Mouse (Mus musculus) neural tube, embryonic 13.5 days (tissue): ENCODE results near the gene Nfic. TPM values are rescaled to one million over a fixed set of nuclear protein-coding genes. Genes with fewer than 3 reads are reported as not detected.
A peak's percentile ranks its signal among the peaks of the same experiment; 100 is the strongest.

ENCODE experiments used
- ATAC-seq: fragments of 200-750 bp; cut with Nextera tagmentation; 2 replicates; pipeline ENCODE4 v1.8.0; 2017; ENCODE audit warnings: low read depth, mild to moderate bottlenecking, moderate TSS enrichment, moderate library complexity
- H3K27ac ChIP-seq: fragments of 300-500 bp; sonication (generic); replicated peaks from 2 replicates; pipeline ENCODE4 v1.5.1; 2015; ENCODE audit warnings: moderate library complexity, mild to moderate bottlenecking, inconsistent platforms
- H3K27me3 ChIP-seq: fragments of 300-500 bp; sonication (generic); 2 replicates; pipeline ENCODE4 v1.6.1; 2015; ENCODE audit warnings: mild to moderate bottlenecking, inconsistent platforms
- H3K36me3 ChIP-seq: fragments of 300-500 bp; sonication (generic); 2 replicates; pipeline ENCODE4 v1.6.1; 2015; ENCODE audit warnings: mild to moderate bottlenecking, inconsistent platforms
- H3K4me1 ChIP-seq: fragments of 300-500 bp; sonication (generic); replicated peaks from 2 replicates; pipeline ENCODE4 v1.6.1; 2015; ENCODE audit warnings: inconsistent platforms
- H3K4me2 ChIP-seq: fragments of 300-500 bp; sonication (generic); 2 replicates; pipeline ENCODE4 v1.6.1; 2015; ENCODE audit warnings: inconsistent platforms, mild to moderate bottlenecking, moderate library complexity
- H3K4me3 ChIP-seq: fragments of 300-500 bp; sonication (generic); 2 replicates; pipeline ENCODE4 v1.5.1; 2015; ENCODE audit warnings: mild to moderate bottlenecking, inconsistent platforms
- H3K9ac ChIP-seq: fragments of 300-500 bp; sonication (generic); 2 replicates; pipeline ENCODE4 v1.6.1; 2015; ENCODE audit warnings: moderate library complexity, mild to moderate bottlenecking, inconsistent platforms
- H3K9me3 ChIP-seq: fragments of 300-500 bp; sonication (generic); 2 replicates; pipeline ENCODE4 v1.6.1; 2016; ENCODE audit warnings: inconsistent platforms
- WGBS: fragments of 180-500 bp; shearing (Covaris S2); methylation state at CpG from one replicate; pipeline ENCODE4 v1.1.7; 2015; 5-methylcytosine and 5-hydroxymethylcytosine counted together
- polyA plus RNA-seq: library from polyadenylated mRNA; unstranded; fragments of >200 nt; fragmentation: Nextera tagmentation; extraction: Ambion mirVana; gene quantifications from 2 replicates; pipeline ENCODE4 v1.2.1, GENCODE M21; 2015

The Nfic gene
- polyA plus RNA-seq, 1 experiment from 2014 or later, result 27.1 TPM

GRCm38 (mm10) chr10:81418216-81419070 lies 37.0 kb downstream of the Nfic start:
- no peaks in the 10 kb centered on the region for H3K9me3 ChIP-seq
- H3K4me3 ChIP-seq, result no peak overlapping the region
- H3K27ac ChIP-seq, result peak overlapping the region; percentile 56
- peaks cover 61% of the 10 kb centered on the region for H3K4me1 ChIP-seq
- H3K27me3 ChIP-seq, result no peaks in the 10 kb centered on the region
- peak overlapping the region; percentile 10 for H3K9ac ChIP-seq
- no peak overlapping the region for H3K4me2 ChIP-seq
- no peak for ATAC-seq
- WGBS, result 41% methylated on average over 11 of the region's 11 CpGs
- peaks cover 19% of the 10 kb centered on the region; the same call in 1 of the 2 replicates for H3K36me3 ChIP-seq

- Histone ChIP-seq H3K4me2 (peak overlapping the region; percentile 49), H3K9me3 (no peaks in the 10 kb centered on the region), H3K36me3 (peaks cover 23% of the 10 kb centered on the region; the same call in 1 of the 2 replicates), H3K27ac (peak overlapping the region; percentile 88), H3K4me3 (peak overlapping the region; percentile 9; the same call in 1 of the 2 replicates), H3K4me1 (peaks cover 70% of the 10 kb centered on the region), H3K27me3 (no peaks in the 10 kb centered on the region), H3K9ac (peak overlapping the region; percentile 57)
- 45% methylated on average over 12 of the region's 12 CpGs for WGBS
- no peak; the same call in 1 of the 2 replicates for ATAC-seq
Measured at GRCm38 (mm10) chr10:81417227-81418215, 37.9 kb downstream of the Nfic start.

- Histone ChIP-seq H3K4me3 (peak overlapping the region; percentile 9; the same call in 1 of the 2 replicates), H3K4me1 (peaks cover 78% of the 10 kb centered on the region), H3K27ac (peak overlapping the region; percentile 88), H3K9me3 (no peaks in the 10 kb centered on the region), H3K36me3 (peaks cover 26% of the 10 kb centered on the region; the same call in 1 of the 2 replicates), H3K9ac (peak overlapping the region; percentile 57), H3K4me2 (peak overlapping the region; percentile 49), H3K27me3 (no peaks in the 10 kb centered on the region)
- 2% methylated on average over 26 of the region's 26 CpGs for WGBS
- peak; percentile 59 for ATAC-seq
Measured at GRCm38 (mm10) chr10:81416581-81417226, 38.7 kb downstream of the Nfic start.

DNA sequence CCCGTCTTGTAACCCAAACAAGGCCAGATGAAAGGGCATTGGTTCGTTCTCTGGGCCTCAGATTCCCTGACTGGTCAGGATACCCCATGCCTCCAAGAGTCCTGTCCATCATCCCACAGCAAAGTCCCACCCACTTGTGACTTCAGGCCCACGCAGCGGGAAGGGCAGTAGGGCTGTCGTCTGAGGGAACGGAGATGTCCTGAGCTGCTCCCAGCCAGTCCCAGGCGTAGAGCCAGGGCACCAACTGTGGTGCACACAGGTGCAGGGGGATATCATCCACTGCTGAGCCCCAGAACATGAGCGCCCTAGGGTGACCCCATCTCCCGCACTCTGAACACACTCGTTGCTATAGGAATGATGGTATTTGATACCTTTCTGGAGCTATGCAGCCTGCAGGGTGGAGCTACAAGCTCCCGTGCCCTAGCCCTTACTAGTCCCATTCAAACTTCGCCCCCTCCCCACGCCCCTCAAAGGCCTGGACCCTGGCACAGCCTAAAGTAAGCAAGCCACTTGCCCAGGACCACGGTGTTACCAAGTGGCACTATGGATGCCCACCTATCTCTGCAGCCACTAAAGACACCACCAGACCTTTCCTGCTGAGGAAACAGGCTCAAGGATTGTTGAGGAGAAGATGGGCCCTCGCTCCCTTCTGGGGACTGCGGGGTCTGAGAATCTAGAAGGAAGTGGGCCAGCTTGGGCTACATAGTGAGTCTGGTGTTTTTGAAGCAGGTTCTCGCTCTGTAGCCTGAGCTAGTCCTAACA lies 39.7 kb downstream of the Nfic start:
- peaks cover 26% of the 10 kb centered on the region; the same call in 1 of the 2 replicates for H3K36me3 ChIP-seq
- peaks cover 88% of the 10 kb centered on the region for H3K4me1 ChIP-seq
- 0 out of 2 replicates have a peak overlapping the region, but pooled peaks have one; percentile 45 for H3K9ac ChIP-seq
- H3K27me3 ChIP-seq, result no peaks in the 10 kb centered on the region
- H3K4me2 ChIP-seq, result no peak overlapping the region
- no peaks in the 10 kb centered on the region for H3K9me3 ChIP-seq
- WGBS, result 69% methylated on average over 17 of the region's 17 CpGs
- H3K27ac ChIP-seq, result peak overlapping the region; percentile 88
- H3K4me3 ChIP-seq, result no peak overlapping the region
- no peak for ATAC-seq

GRCm38 (mm10) chr10:81415146-81415545 lies 40.3 kb downstream of the Nfic start:
- Histone ChIP-seq H3K36me3 (peaks cover 21% of the 10 kb centered on the region; the same call in 1 of the 2 replicates), H3K4me2 (no peak overlapping the region), H3K27me3 (no peaks in the 10 kb centered on the region), H3K9ac (no peak overlapping the region), H3K4me1 (peaks cover 94% of the 10 kb centered on the region), H3K9me3 (no peaks in the 10 kb centered on the region), H3K27ac (peak overlapping the region; percentile 88), H3K4me3 (no peak overlapping the region)
- ATAC-seq, result no peak
- WGBS, result 70% methylated on average over 5 of the region's 5 CpGs

GRCm38 (mm10) chr10:81414682-81415081 lies 40.8 kb downstream of the Nfic start:
- Histone ChIP-seq H3K27me3 (no peaks in the 10 kb centered on the region), H3K9me3 (no peaks in the 10 kb centered on the region), H3K4me2 (peak overlapping the region; percentile 32; the same call in 1 of the 2 replicates), H3K9ac (no peak overlapping the region), H3K36me3 (0 out of 2 replicates have a peak, but pooled peaks cover 17% of the 10 kb centered on the region), H3K4me1 (peaks cover 98% of the 10 kb centered on the region), H3K4me3 (no peak overlapping the region), H3K27ac (peak overlapping the region; percentile 88)
- no peak for ATAC-seq

GRCm38 (mm10) chr10:81413310-81414261 lies 41.8 kb downstream of the Nfic start:
- Histone ChIP-seq H3K9ac (peak overlapping the region; percentile 35), H3K27ac (peak overlapping the region; percentile 88), H3K36me3 (0 out of 2 replicates have a peak, but pooled peaks cover 13% of the 10 kb centered on the region), H3K4me3 (0 out of 2 replicates have a peak overlapping the region, but pooled peaks have one; percentile 4), H3K4me2 (peak overlapping the region; percentile 32), H3K4me1 (peaks cover 100% of the 10 kb centered on the region), H3K27me3 (no peaks in the 10 kb centered on the region; the same call in 1 of the 2 replicates), H3K9me3 (no peaks in the 10 kb centered on the region)
- no peak for ATAC-seq
- WGBS, result 24% methylated on average over 26 of the region's 26 CpGs

DNA sequence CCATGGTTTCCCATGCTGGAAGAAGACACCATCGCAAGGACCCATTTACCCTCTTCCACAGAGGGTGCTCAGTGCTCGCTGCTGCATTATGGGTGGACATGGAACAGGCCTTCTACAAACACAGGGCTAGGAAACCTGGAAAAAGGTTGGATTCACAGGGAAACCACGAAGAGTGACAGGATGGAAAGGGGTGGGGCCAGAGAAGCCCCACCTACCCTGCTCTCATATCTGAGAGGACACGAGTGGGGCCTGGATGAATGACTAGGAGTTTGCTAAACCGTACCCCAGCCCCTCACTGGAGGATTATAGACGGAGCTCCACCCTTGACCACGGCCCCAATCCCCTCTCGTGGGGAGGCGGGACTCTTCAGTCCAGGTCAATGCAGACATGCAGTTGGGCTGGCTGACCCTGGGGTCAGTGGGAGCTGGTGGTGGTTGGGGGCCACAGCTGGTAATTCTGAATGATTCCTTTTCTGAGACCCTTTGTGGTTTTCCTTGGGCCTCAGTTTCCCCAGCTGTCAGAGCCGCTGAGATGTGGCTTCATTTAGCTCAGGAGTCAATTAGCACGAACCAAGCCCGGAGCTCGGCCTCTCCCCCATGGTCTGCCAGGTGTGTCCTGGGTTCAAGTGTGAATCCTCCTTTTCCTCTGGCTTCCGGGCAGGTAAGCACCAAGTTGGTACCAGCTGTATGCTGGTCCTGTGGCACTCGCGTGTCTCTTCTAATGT lies 42.7 kb downstream of the Nfic start:
- no peaks in the 10 kb centered on the region for H3K9me3 ChIP-seq
- WGBS, result 78% methylated on average over 16 of the region's 16 CpGs
- no peak for ATAC-seq
- H3K4me3 ChIP-seq, result no peak overlapping the region
- H3K4me2 ChIP-seq, result no peak overlapping the region
- peaks cover 19% of the 10 kb centered on the region for H3K36me3 ChIP-seq
- peak overlapping the region; percentile 88 for H3K27ac ChIP-seq
- H3K4me1 ChIP-seq, result peaks cover 100% of the 10 kb centered on the region
- peaks cover 8% of the 10 kb centered on the region for H3K27me3 ChIP-seq
- no peak overlapping the region for H3K9ac ChIP-seq

GRCm38 (mm10) chr10:81411471-81412400 lies 43.7 kb downstream of the Nfic start:
- no peak for ATAC-seq
- Histone ChIP-seq H3K27me3 (peaks cover 17% of the 10 kb centered on the region), H3K9ac (peak overlapping the region; percentile 0), H3K4me1 (peaks cover 100% of the 10 kb centered on the region), H3K36me3 (peaks cover 26% of the 10 kb centered on the region), H3K4me2 (no peak overlapping the region), H3K9me3 (no peaks in the 10 kb centered on the region), H3K4me3 (no peak overlapping the region), H3K27ac (peak overlapping the region; percentile 88)
- WGBS, result 55% methylated on average over 18 of the region's 18 CpGs
